Mouse (Mus musculus): ENCODE measurements around the gene Myo1e. TPM values are rescaled to one million over a fixed set of nuclear protein-coding genes. Genes with fewer than 3 reads are reported as not detected.
A peak's percentile ranks its signal among the peaks of the same experiment; 100 is the strongest.

Myo1e gene
- polyA plus RNA-seq, 1 experiment from 2014 or later = 13.3 TPM

Small RNA genes within 50 kb of the gene (microRNA-seq; reads per million reads assigned to microRNA genes)
- 6.6 reads per million, percentile 20 among the genes with 10 or more reads in this experiment for gene Mir5626

Other genes starting within 250 kb of the Myo1e start
- 128 and 132 TPM in 2 replicates for gene Bnip2, start 217.9 kb upstream of the Myo1e start, polyA plus RNA-seq (2016; fragmentation: Nextera tagmentation; extraction: Ambion mirVana)
- gene Gtf2a2, start 194.8 kb upstream of the Myo1e start, polyA plus RNA-seq (2016; fragmentation: Nextera tagmentation; extraction: Ambion mirVana) = 170 and 182 TPM in 2 replicates
- gene Gcnt3, start 169.3 kb upstream of the Myo1e start, polyA plus RNA-seq (2016; fragmentation: Nextera tagmentation; extraction: Ambion mirVana) = not detected in 2 replicates
- gene Fam81a, start 64.8 kb upstream of the Myo1e start, polyA plus RNA-seq (2016; fragmentation: Nextera tagmentation; extraction: Ambion mirVana) = 8.4 and 18.1 TPM in 2 replicates
- 175 and 185 TPM in 2 replicates for gene Ccnb2, start 214.2 kb downstream of the Myo1e start, polyA plus RNA-seq (2016; fragmentation: Nextera tagmentation; extraction: Ambion mirVana)